Mouse (Mus musculus) adrenal gland, adult 8-10 months (tissue): Measurements from ENCODE around the gene Oaz1. TPM values are rescaled to one million over a fixed set of nuclear protein-coding genes. Genes with fewer than 3 reads are reported as not detected.
"Not testable (repeated sequence)": the region's sequence is repeated elsewhere in the genome, so short reads cannot be mapped to it uniquely, and the experiment has no call there.

Source experiments
- DNase-seq: peaks from one replicate; pipeline ENCODE4 v3.0.0; 2022
- total RNA-seq, 4 experiments: library from RNA; stranded (reverse); gene quantifications; 2 replicates each; pipeline ENCODE4 v1.2.4; 2022

Gene Oaz1
- total RNA-seq, 4 experiments from 2014 or later = 825 to 1,012 (median 923) TPM

GRCm38 (mm10) chr10:80802996-80803395 lies 23.5 kb upstream of the Oaz1 start:
- no peak for DNase-seq

GRCm38 (mm10) chr10:80804340-80804739 lies 22.1 kb upstream of the Oaz1 start:
- no peak for DNase-seq

GRCm38 (mm10) chr10:80804916-80805315 lies 21.5 kb upstream of the Oaz1 start, which contains the start of gene Amh:
Gene Amh, plus strand, starts transcription at chr10:80805243.
- no peak for DNase-seq

GRCm38 (mm10) chr10:80805322-80805721 lies 21.1 kb upstream of the Oaz1 start:
- no peak for DNase-seq

GRCm38 (mm10) chr10:80805925-80806324 lies 20.5 kb upstream of the Oaz1 start:
- no peak for DNase-seq

- DNase-seq = no peak
Observed at GRCm38 (mm10) chr10:80806341-80807056, 20.0 kb upstream of the Oaz1 start.

GRCm38 (mm10) chr10:80807057-80807627 lies 19.3 kb upstream of the Oaz1 start:
- no peak for DNase-seq

GRCm38 (mm10) chr10:80808099-80808984 lies 18.1 kb upstream of the Oaz1 start:
- DNase-seq = no peak

- no peak for DNase-seq
Observed at GRCm38 (mm10) chr10:80808985-80809632, 17.3 kb upstream of the Oaz1 start.

- DNase-seq = no peak
Observed at GRCm38 (mm10) chr10:80810084-80810483, 16.4 kb upstream of the Oaz1 start.

- DNase-seq = no peak
Observed at GRCm38 (mm10) chr10:80812391-80813041, 13.9 kb upstream of the Oaz1 start.

GRCm38 (mm10) chr10:80813366-80813765 lies 13.1 kb upstream of the Oaz1 start, which contains the start of gene Jsrp1:
Gene Jsrp1, minus strand, starts transcription at chr10:80813498.
- no peak for DNase-seq

- DNase-seq = no peak
Observed at GRCm38 (mm10) chr10:80814800-80815199, 11.7 kb upstream of the Oaz1 start.

- DNase-seq = not testable (repeated sequence)
Observed at GRCm38 (mm10) chr10:80816303-80816702, 10.2 kb upstream of the Oaz1 start.

GRCm38 (mm10) chr10:80817164-80817563 lies 9.3 kb upstream of the Oaz1 start:
- no peak for DNase-seq

- DNase-seq = not testable (repeated sequence)
Observed at GRCm38 (mm10) chr10:80817955-80818354, 8.5 kb upstream of the Oaz1 start.

GRCm38 (mm10) chr10:80818599-80819281 lies 7.7 kb upstream of the Oaz1 start:
- no peak for DNase-seq

GRCm38 (mm10) chr10:80819406-80819805 lies 7.0 kb upstream of the Oaz1 start:
- DNase-seq = no peak

- no peak for DNase-seq
Observed at GRCm38 (mm10) chr10:80821991-80822390, 4.5 kb upstream of the Oaz1 start.

- no peak for DNase-seq
Observed at GRCm38 (mm10) chr10:80822528-80822927, 3.9 kb upstream of the Oaz1 start.

GRCm38 (mm10) chr10:80823316-80823715 lies 3.1 kb upstream of the Oaz1 start:
- DNase-seq = no peak
